Mouse (Mus musculus): Measurements from ENCODE around the gene Tmem258. TPM values are rescaled to one million over a fixed set of nuclear protein-coding genes. Genes with fewer than 3 reads are reported as not detected.

The Tmem258 gene
- total and polyA plus RNA-seq, 2 experiments from 2014 or later, result 102 to 310 TPM

DNA sequence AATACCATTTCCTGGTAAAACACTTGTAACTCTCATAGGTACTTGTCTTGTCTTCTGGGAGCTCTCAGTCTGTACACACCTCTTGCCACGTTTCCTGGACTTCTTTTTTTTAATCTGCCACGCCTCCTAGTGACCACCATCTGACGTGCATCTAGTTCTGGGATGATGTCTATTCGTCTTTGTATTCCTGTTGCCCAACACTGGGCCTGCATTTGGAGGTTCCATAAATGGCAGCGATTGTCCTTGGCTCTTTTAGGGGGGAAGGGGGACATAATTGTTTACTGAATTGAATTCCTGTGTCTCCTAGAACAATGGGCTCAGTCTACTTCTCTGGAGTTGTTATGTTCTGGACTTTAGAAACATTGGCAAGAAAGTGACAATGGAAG lies 795 bp downstream of the Tmem258 start:
- Histone ChIP-seq H3K4me3 (ENCODE audit: low read depth, low read length) (peak overlapping the region; percentile 78), H3K27me3 (ENCODE audit: insufficient read depth, low read length) (no peaks in the 10 kb centered on the region), H3K9me3 (ENCODE audit: low read length) (no peaks in the 10 kb centered on the region), H3K4me1 (ENCODE audit: insufficient read depth) (0 out of 2 replicates have a peak, but pooled peaks cover 8% of the 10 kb centered on the region), H3K9ac (peak overlapping the region; percentile 60), H3K36me3 (ENCODE audit: insufficient read depth) (peaks cover 43% of the 10 kb centered on the region), H3K27ac (ENCODE audit: low read depth, low read length) (peak overlapping the region; percentile 71; the same call in 1 of the 2 replicates), H3K4me2 (ENCODE audit: low read depth) (peak overlapping the region; percentile 83)
- ATAC-seq (peak; percentile 27), DNase-seq (peak; percentile 53)
- WGBS, result 2% methylated on average over 5 of the region's 5 CpGs
- TF ChIP-seq CTCF (IDR thresholded peaks at IDR 0.05; ENCODE audit: low read depth), result peak; percentile 49

DNA sequence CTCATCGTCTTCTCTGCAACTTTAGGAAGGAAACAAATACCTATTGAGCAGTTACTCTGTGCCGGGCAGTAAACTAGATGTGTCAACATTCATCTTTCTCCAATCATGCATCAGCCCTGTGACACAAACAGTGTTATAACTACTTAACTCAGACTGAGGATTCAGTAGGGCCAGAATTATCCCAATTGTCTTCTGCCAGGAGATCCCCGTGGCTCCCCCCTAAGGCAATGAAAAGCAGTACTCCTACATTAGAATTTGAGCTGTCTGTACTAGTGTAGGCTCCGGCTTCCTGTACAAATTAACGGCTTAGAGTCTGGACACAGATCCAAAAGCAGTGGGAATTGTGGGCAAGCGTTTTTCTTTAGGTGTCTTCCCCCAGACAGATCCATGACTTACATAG lies 1.2 kb downstream of the Tmem258 start:
- Histone ChIP-seq H3K4me2 (ENCODE audit: low read depth) (peak overlapping the region; percentile 83), H3K4me1 (ENCODE audit: insufficient read depth) (0 out of 2 replicates have a peak, but pooled peaks cover 8% of the 10 kb centered on the region), H3K36me3 (ENCODE audit: insufficient read depth) (peaks cover 43% of the 10 kb centered on the region), H3K4me3 (ENCODE audit: low read depth, low read length) (peak overlapping the region; percentile 78), H3K27ac (ENCODE audit: low read depth, low read length) (0 out of 2 replicates have a peak overlapping the region, but pooled peaks have one; percentile 71), H3K27me3 (ENCODE audit: insufficient read depth, low read length) (no peaks in the 10 kb centered on the region), H3K9ac (peak overlapping the region; percentile 60; the same call in 1 of the 2 replicates), H3K9me3 (ENCODE audit: low read length) (no peaks in the 10 kb centered on the region)
- ATAC-seq, result no peak
- TF ChIP-seq CTCF (IDR thresholded peaks at IDR 0.05; ENCODE audit: low read depth), result peak; percentile 23; the same call in 1 of the 2 replicates
- DNase-seq, result no peak
- WGBS, result 70% methylated on average over 6 of the region's 6 CpGs

DNA sequence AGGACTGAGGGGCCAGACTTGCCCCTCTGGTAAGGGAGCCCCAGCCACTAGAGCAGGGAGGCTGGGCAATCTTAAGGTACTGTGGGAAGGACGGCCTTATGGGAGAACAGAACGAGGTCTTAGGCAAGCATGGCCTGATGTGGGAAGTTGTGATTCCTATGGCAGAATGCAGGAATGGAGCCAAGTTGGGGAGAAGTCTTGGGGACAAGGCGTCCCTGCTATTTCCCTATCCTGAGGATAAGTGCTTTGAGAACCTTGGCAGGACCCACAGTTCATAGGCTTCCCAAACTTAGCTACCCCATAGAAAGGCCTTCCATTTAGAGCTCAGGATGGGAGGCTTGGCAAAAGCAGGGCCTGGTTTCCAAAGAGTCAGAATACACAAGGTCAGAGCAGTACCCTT lies 5.0 kb downstream of the Tmem258 start:
- Histone ChIP-seq H3K4me1 (ENCODE audit: insufficient read depth) (no peaks in the 10 kb centered on the region), H3K27ac (ENCODE audit: low read depth, low read length) (no peak overlapping the region), H3K27me3 (ENCODE audit: insufficient read depth, low read length) (no peaks in the 10 kb centered on the region), H3K4me2 (ENCODE audit: low read depth) (no peak overlapping the region), H3K36me3 (ENCODE audit: insufficient read depth) (peaks cover 45% of the 10 kb centered on the region), H3K4me3 (ENCODE audit: low read depth, low read length) (no peak overlapping the region), H3K9me3 (ENCODE audit: low read length) (no peaks in the 10 kb centered on the region), H3K9ac (no peak overlapping the region)
- DNase-seq (no peak), ATAC-seq (no peak)
- WGBS, result 91% methylated on average over 3 of the region's 3 CpGs
- no peak for TF ChIP-seq CTCF (IDR thresholded peaks at IDR 0.05; ENCODE audit: low read depth)

DNA sequence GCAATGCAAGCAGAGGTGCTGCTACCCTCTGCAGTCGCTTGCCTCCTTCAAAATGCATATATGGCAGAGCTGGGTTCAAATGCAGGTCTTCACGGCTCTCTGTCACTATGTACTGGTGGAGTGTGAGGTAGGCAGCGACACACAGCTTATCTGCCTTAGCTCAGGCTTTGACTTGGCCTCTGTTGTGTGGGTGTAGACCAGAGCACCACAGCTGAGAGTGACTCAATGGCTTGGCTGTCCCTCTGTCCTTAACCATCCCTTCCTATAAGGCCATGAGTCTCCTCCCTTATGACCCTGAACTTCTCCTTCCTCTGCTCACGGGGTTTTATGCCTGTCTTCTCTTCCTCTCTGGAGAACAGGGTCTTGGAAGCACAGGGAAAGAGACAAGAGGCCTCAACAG lies 7.1 kb downstream of the Tmem258 start:
- no peak for ATAC-seq
- TF ChIP-seq CTCF (IDR thresholded peaks at IDR 0.05; ENCODE audit: low read depth), result no peak
- 90% methylated on average over 4 of the region's 4 CpGs for WGBS
- Histone ChIP-seq H3K9ac (no peak overlapping the region), H3K27me3 (ENCODE audit: insufficient read depth, low read length) (no peaks in the 10 kb centered on the region), H3K27ac (ENCODE audit: low read depth, low read length) (no peak overlapping the region), H3K4me3 (ENCODE audit: low read depth, low read length) (no peak overlapping the region), H3K4me2 (ENCODE audit: low read depth) (no peak overlapping the region), H3K36me3 (ENCODE audit: insufficient read depth) (peaks cover 45% of the 10 kb centered on the region), H3K9me3 (ENCODE audit: low read length) (no peaks in the 10 kb centered on the region), H3K4me1 (ENCODE audit: insufficient read depth) (no peaks in the 10 kb centered on the region)
- DNase-seq, result no peak

DNA sequence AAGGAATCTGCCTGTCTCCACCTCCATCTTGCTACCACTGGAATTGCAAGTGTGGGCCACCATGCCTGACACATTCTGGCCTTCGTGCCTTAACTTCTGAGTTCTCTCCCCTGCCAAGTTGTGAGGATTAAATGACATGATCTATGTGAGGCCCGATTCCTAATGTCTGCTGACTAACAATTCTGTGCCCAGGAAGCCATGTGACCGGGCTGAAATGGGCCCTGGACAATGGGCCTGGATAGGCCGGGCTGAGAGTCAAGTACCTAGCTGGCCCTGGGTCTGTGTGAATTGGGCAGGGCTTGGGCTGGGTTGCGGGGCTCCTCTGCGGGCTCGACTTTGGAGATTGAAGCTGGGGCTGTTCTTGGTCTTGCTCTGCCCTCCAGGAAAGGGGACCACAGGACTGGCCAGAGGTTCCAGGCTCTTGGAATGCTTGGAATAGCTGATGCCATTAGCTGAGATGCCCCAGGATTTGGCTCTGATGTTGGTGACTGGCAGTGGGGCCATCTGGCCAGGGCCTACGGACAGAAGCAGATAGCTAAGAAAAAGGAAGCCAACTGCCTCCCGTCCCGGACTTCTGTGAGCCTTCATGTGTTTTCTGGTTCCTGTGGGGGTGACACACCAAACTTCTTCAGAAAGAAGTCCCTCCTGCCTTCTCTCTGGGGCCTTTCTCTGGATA lies 10.1 kb downstream of the Tmem258 start:
- Histone ChIP-seq H3K27me3 (ENCODE audit: insufficient read depth, low read length) (no peaks in the 10 kb centered on the region), H3K9me3 (ENCODE audit: low read length) (no peaks in the 10 kb centered on the region), H3K9ac (no peak overlapping the region), H3K4me2 (ENCODE audit: low read depth) (no peak overlapping the region), H3K27ac (ENCODE audit: low read depth, low read length) (no peak overlapping the region), H3K4me1 (ENCODE audit: insufficient read depth) (no peaks in the 10 kb centered on the region), H3K4me3 (ENCODE audit: low read depth, low read length) (no peak overlapping the region), H3K36me3 (ENCODE audit: insufficient read depth) (peaks cover 21% of the 10 kb centered on the region)
- no peak for ATAC-seq
- no peak for TF ChIP-seq CTCF (IDR thresholded peaks at IDR 0.05; ENCODE audit: low read depth)
- WGBS, result 89% methylated on average over 10 of the region's 10 CpGs
- DNase-seq, result no peak

DNA sequence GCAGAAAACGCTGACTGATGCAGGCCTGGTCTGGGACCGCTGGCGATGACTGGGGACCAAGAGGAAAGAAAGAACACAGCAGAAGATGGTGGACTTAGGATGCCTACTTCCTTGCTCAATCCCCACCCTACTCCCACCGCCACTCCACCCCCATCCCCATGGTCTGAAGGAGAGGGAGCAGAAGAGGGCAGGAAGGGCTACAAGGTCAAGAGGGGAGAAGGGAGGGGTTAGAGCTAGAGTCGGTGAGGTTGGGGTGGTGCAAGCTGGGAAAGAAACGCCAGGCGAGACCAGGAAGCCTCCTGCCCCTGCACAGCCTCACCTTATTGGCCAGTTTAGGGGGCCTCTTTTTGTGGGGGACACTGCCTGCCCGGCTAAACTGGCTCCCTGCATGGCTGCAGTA lies 12.3 kb downstream of the Tmem258 start:
- peaks cover 4% of the 10 kb centered on the region; the same call in 1 of the 2 replicates for H3K36me3 ChIP-seq (ENCODE audit: insufficient read depth)
- no peaks in the 10 kb centered on the region for H3K9me3 ChIP-seq (ENCODE audit: low read length)
- no peak overlapping the region for H3K4me3 ChIP-seq (ENCODE audit: low read depth, low read length)
- 83% methylated on average over 8 of the region's 8 CpGs for WGBS
- no peak for TF ChIP-seq CTCF (IDR thresholded peaks at IDR 0.05; ENCODE audit: low read depth)
- no peak overlapping the region for H3K4me2 ChIP-seq (ENCODE audit: low read depth)
- ATAC-seq (no peak), DNase-seq (no peak)
- no peaks in the 10 kb centered on the region for H3K27me3 ChIP-seq (ENCODE audit: insufficient read depth, low read length)
- no peak overlapping the region for H3K9ac ChIP-seq
- H3K4me1 ChIP-seq (ENCODE audit: insufficient read depth), result no peaks in the 10 kb centered on the region
- no peak overlapping the region for H3K27ac ChIP-seq (ENCODE audit: low read depth, low read length)

DNA sequence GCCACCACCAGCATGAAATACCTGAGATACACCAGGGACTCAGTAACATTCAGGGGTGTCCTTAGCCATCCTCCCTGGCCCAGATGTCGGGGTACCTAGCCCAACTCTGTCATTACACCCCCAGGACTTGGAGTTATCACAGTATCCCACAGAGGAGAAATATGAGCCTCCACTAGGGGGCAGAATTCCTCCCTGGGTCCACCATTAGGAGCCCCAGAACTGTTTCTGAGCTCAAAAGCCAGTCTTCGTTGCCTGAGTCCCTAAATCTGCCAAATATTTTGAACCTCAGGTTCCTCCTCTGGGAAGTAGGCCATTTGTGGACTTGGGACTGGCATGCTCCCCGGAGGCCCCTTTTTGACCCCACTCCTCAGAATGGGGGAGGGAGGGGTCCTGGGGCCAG lies 15.3 kb downstream of the Tmem258 start:
- 37% methylated on average over 3 of the region's 3 CpGs for WGBS
- Histone ChIP-seq H3K27ac (ENCODE audit: low read depth, low read length) (no peak overlapping the region), H3K4me3 (ENCODE audit: low read depth, low read length) (no peak overlapping the region), H3K36me3 (ENCODE audit: insufficient read depth) (no peaks in the 10 kb centered on the region), H3K9me3 (ENCODE audit: low read length) (no peaks in the 10 kb centered on the region), H3K9ac (no peak overlapping the region), H3K27me3 (ENCODE audit: insufficient read depth, low read length) (no peaks in the 10 kb centered on the region), H3K4me2 (ENCODE audit: low read depth) (no peak overlapping the region), H3K4me1 (ENCODE audit: insufficient read depth) (no peaks in the 10 kb centered on the region)
- ATAC-seq (peak; percentile 40; the same call in 1 of the 2 replicates), DNase-seq (peak; percentile 50)
- TF ChIP-seq CTCF (IDR thresholded peaks at IDR 0.05; ENCODE audit: low read depth), result peak; percentile 68
